Mouse (Mus musculus): ENCODE data around the gene Adcy1.
A peak's percentile ranks its signal among the peaks of the same experiment; 100 is the strongest.
"Not testable (repeated sequence)": the region's sequence is repeated elsewhere in the genome, so short reads cannot be mapped to it uniquely, and the experiment has no call there.

The Adcy1 gene

GRCm38 (mm10) chr11:7215703-7216102 is 152.4 kb downstream of the Adcy1 start:
- peak in 1 of 2 experiments; percentile 64 for DNase-seq (ENCODE audit: low spot score in 2 of 2)

- not testable (repeated sequence) for DNase-seq (ENCODE audit: low spot score in 2 of 2)
Measured at GRCm38 (mm10) chr11:7221826-7222225, 158.5 kb downstream of the Adcy1 start.

GRCm38 (mm10) chr11:7226200-7226599 is 162.9 kb downstream of the Adcy1 start:
- no peak for DNase-seq (ENCODE audit: low spot score in 2 of 2)

- DNase-seq (ENCODE audit: low spot score in 2 of 2) = no peak
Measured at GRCm38 (mm10) chr11:7226810-7227550, 163.7 kb downstream of the Adcy1 start.

- no peak for DNase-seq (ENCODE audit: low spot score in 2 of 2)
Measured at GRCm38 (mm10) chr11:7228107-7228506, 164.8 kb downstream of the Adcy1 start.
